Mouse (Mus musculus) G1E (cell line): ENCODE results near the gene Tcap.

Experiments used
- CTCF ChIP-seq: IDR thresholded peaks from 2 replicates; pipeline ENCODE4 v1.5.1; 2012; ENCODE audit warnings: low read depth, low read length, inconsistent platforms, mixed read lengths
- GATA1 ChIP-seq: IDR thresholded peaks from 2 replicates; pipeline ENCODE4 v1.6.1; 2012; ENCODE audit warnings: borderline replicate concordance, low read length, inconsistent platforms, mixed read lengths
- GATA2 ChIP-seq: IDR thresholded peaks from 2 replicates; pipeline ENCODE4 v1.6.1; 2012; ENCODE audit warnings: low read depth, low read length, inconsistent platforms, borderline replicate concordance

DNA sequence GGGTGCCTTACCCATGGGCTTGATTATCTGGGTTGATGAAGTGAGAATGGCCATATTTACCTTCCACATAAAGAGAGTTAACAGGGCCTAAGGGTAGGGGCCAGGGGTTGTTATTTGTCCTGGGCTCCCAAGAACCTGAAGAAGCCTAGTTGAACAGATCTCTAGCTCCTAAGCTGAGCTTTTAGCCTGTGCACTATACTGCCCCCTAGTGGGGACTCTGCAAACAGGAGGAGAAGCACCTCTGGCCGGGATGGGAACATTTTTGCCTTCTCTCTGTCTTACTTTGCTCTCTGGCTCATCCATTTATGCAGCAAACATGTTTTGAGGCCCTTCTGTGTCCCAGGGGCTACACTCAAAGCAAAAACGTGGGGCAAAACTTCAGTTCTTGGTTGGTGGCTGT, 11.2 kb upstream of the Tcap start:
- TF ChIP-seq CTCF (peak; percentile 92), GATA1 (no peak), GATA2 (no peak)
